Mouse (Mus musculus): ENCODE measurements at regions not wholly inside any gene's neighbourhood (a gene's known extent, or its start where the extent isn't known, plus 50 kb on each side); places are given as distances from the start of the nearest gene placed in this dataset.

GRCm38 (mm10) chr12:35408044-35408443 lies 126.8 kb downstream of the Ahr start:
- Histone ChIP-seq H3K27me3 (ENCODE audit: insufficient read depth, low read length) (no peaks in the 10 kb centered on the region), H3K27ac (ENCODE audit: low read depth, low read length) (no peak overlapping the region), H3K4me3 (ENCODE audit: low read depth, low read length) (no peak overlapping the region), H3K36me3 (ENCODE audit: insufficient read depth, low read length) (no peaks in the 10 kb centered on the region), H3K4me1 (ENCODE audit: insufficient read depth, low read length) (no peaks in the 10 kb centered on the region), H3K4me2 (ENCODE audit: low read depth, low read length, poor library complexity, severe bottlenecking) (no peak overlapping the region), H3K9me3 (ENCODE audit: low read length) (no peaks in the 10 kb centered on the region), H3K9ac (replicated peaks; ENCODE audit: low read length, poor library complexity, severe bottlenecking) (no peak overlapping the region)
- no peak for ATAC-seq (ENCODE audit: low FRiP score)
- DNase-seq (ENCODE audit: low spot score), result no peak
- 79% methylated on average over 3 of the region's 3 CpGs for WGBS
- no peak for TF ChIP-seq CTCF (IDR thresholded peaks at IDR 0.05)

GRCm38 (mm10) chr12:35401853-35402252 lies 133.0 kb downstream of the Ahr start:
- Histone ChIP-seq H3K36me3 (ENCODE audit: insufficient read depth, low read length) (no peaks in the 10 kb centered on the region), H3K4me1 (ENCODE audit: insufficient read depth, low read length) (no peaks in the 10 kb centered on the region), H3K4me2 (ENCODE audit: low read depth, low read length, poor library complexity, severe bottlenecking) (no peak overlapping the region), H3K27ac (ENCODE audit: low read depth, low read length) (no peak overlapping the region), H3K27me3 (ENCODE audit: insufficient read depth, low read length) (no peaks in the 10 kb centered on the region), H3K9me3 (ENCODE audit: low read length) (no peaks in the 10 kb centered on the region), H3K9ac (replicated peaks; ENCODE audit: low read length, poor library complexity, severe bottlenecking) (no peak overlapping the region), H3K4me3 (ENCODE audit: low read depth, low read length) (no peak overlapping the region)
- ATAC-seq (ENCODE audit: low FRiP score), result no peak
- DNase-seq (ENCODE audit: low spot score), result no peak
- WGBS, result 66% methylated on average over 2 of the region's 2 CpGs
- TF ChIP-seq CTCF (IDR thresholded peaks at IDR 0.05), result no peak

- no peak overlapping the region for H3K4me2 ChIP-seq (ENCODE audit: low read depth, low read length, poor library complexity, severe bottlenecking)
- WGBS, result 78% methylated on average over 2 of the region's 2 CpGs
- TF ChIP-seq CTCF (IDR thresholded peaks at IDR 0.05), result no peak
- H3K4me3 ChIP-seq (ENCODE audit: low read depth, low read length), result no peak overlapping the region
- H3K27ac ChIP-seq (ENCODE audit: low read depth, low read length), result no peak overlapping the region
- no peaks in the 10 kb centered on the region for H3K4me1 ChIP-seq (ENCODE audit: insufficient read depth, low read length)
- no peaks in the 10 kb centered on the region for H3K27me3 ChIP-seq (ENCODE audit: insufficient read depth, low read length)
- no peak overlapping the region for H3K9ac ChIP-seq (replicated peaks; ENCODE audit: low read length, poor library complexity, severe bottlenecking)
- H3K9me3 ChIP-seq (ENCODE audit: low read length), result no peaks in the 10 kb centered on the region
- H3K36me3 ChIP-seq (ENCODE audit: insufficient read depth, low read length), result no peaks in the 10 kb centered on the region
- ATAC-seq (ENCODE audit: low FRiP score) (no peak), DNase-seq (ENCODE audit: low spot score) (peak; percentile 11)
Observed at GRCm38 (mm10) chr12:35401219-35401618, 133.6 kb downstream of the Ahr start.

- no peak for TF ChIP-seq CTCF (IDR thresholded peaks at IDR 0.05)
- ATAC-seq (ENCODE audit: low FRiP score), result no peak
- Histone ChIP-seq H3K4me2 (ENCODE audit: low read depth, low read length, poor library complexity, severe bottlenecking) (no peak overlapping the region), H3K4me3 (ENCODE audit: low read depth, low read length) (no peak overlapping the region), H3K27ac (ENCODE audit: low read depth, low read length) (no peak overlapping the region), H3K27me3 (ENCODE audit: insufficient read depth, low read length) (no peaks in the 10 kb centered on the region), H3K4me1 (ENCODE audit: insufficient read depth, low read length) (no peaks in the 10 kb centered on the region), H3K36me3 (ENCODE audit: insufficient read depth, low read length) (no peaks in the 10 kb centered on the region), H3K9me3 (ENCODE audit: low read length) (no peaks in the 10 kb centered on the region), H3K9ac (replicated peaks; ENCODE audit: low read length, poor library complexity, severe bottlenecking) (no peak overlapping the region)
- 82% methylated on average over 1 of the region's 1 CpGs for WGBS
- no peak for DNase-seq (ENCODE audit: low spot score)
Observed at GRCm38 (mm10) chr12:35395211-35395610, 139.6 kb downstream of the Ahr start.

GRCm38 (mm10) chr12:35392111-35392510 lies 142.7 kb downstream of the Ahr start:
- no peaks in the 10 kb centered on the region for H3K27me3 ChIP-seq (ENCODE audit: insufficient read depth, low read length)
- no peak overlapping the region for H3K4me2 ChIP-seq (ENCODE audit: low read depth, low read length, poor library complexity, severe bottlenecking)
- H3K4me3 ChIP-seq (ENCODE audit: low read depth, low read length), result no peak overlapping the region
- TF ChIP-seq CTCF (IDR thresholded peaks at IDR 0.05), result no peak
- DNase-seq (ENCODE audit: low spot score), result no peak
- no peaks in the 10 kb centered on the region for H3K9me3 ChIP-seq (ENCODE audit: low read length)
- WGBS, result 26% methylated on average over 2 of the region's 2 CpGs
- H3K9ac ChIP-seq (replicated peaks; ENCODE audit: low read length, poor library complexity, severe bottlenecking), result no peak overlapping the region
- H3K27ac ChIP-seq (ENCODE audit: low read depth, low read length), result no peak overlapping the region
- no peak for ATAC-seq (ENCODE audit: low FRiP score)
- no peaks in the 10 kb centered on the region for H3K36me3 ChIP-seq (ENCODE audit: insufficient read depth, low read length)
- H3K4me1 ChIP-seq (ENCODE audit: insufficient read depth, low read length), result no peaks in the 10 kb centered on the region

GRCm38 (mm10) chr12:35390266-35390665 lies 144.6 kb downstream of the Ahr start:
- H3K9me3 ChIP-seq (ENCODE audit: low read length), result no peaks in the 10 kb centered on the region
- ATAC-seq (ENCODE audit: low FRiP score), result no peak
- H3K27ac ChIP-seq (ENCODE audit: low read depth, low read length), result no peak overlapping the region
- WGBS, result 80% methylated on average over 1 of the region's 1 CpGs
- no peaks in the 10 kb centered on the region for H3K36me3 ChIP-seq (ENCODE audit: insufficient read depth, low read length)
- no peaks in the 10 kb centered on the region for H3K4me1 ChIP-seq (ENCODE audit: insufficient read depth, low read length)
- no peak overlapping the region for H3K4me2 ChIP-seq (ENCODE audit: low read depth, low read length, poor library complexity, severe bottlenecking)
- H3K9ac ChIP-seq (replicated peaks; ENCODE audit: low read length, poor library complexity, severe bottlenecking), result no peak overlapping the region
- no peak overlapping the region for H3K4me3 ChIP-seq (ENCODE audit: low read depth, low read length)
- no peak for TF ChIP-seq CTCF (IDR thresholded peaks at IDR 0.05)
- DNase-seq (ENCODE audit: low spot score), result no peak
- H3K27me3 ChIP-seq (ENCODE audit: insufficient read depth, low read length), result no peaks in the 10 kb centered on the region

GRCm38 (mm10) chr12:35389839-35390238 lies 145.0 kb downstream of the Ahr start:
- ATAC-seq (ENCODE audit: low FRiP score) (no peak), DNase-seq (ENCODE audit: low spot score) (no peak)
- no peak overlapping the region for H3K4me2 ChIP-seq (ENCODE audit: low read depth, low read length, poor library complexity, severe bottlenecking)
- H3K9me3 ChIP-seq (ENCODE audit: low read length), result no peaks in the 10 kb centered on the region
- H3K4me1 ChIP-seq (ENCODE audit: insufficient read depth, low read length), result no peaks in the 10 kb centered on the region
- H3K36me3 ChIP-seq (ENCODE audit: insufficient read depth, low read length), result no peaks in the 10 kb centered on the region
- no peak overlapping the region for H3K4me3 ChIP-seq (ENCODE audit: low read depth, low read length)
- H3K9ac ChIP-seq (replicated peaks; ENCODE audit: low read length, poor library complexity, severe bottlenecking), result no peak overlapping the region
- no peaks in the 10 kb centered on the region for H3K27me3 ChIP-seq (ENCODE audit: insufficient read depth, low read length)
- H3K27ac ChIP-seq (ENCODE audit: low read depth, low read length), result no peak overlapping the region
- no peak for TF ChIP-seq CTCF (IDR thresholded peaks at IDR 0.05)

All from midbrain, postnatal 0 days (tissue).